Mouse (Mus musculus): ENCODE results near the gene Nr2e3. TPM values are rescaled to one million over a fixed set of nuclear protein-coding genes. Genes with fewer than 3 reads are reported as not detected.
"Not testable (repeated sequence)": the region's sequence is repeated elsewhere in the genome, so short reads cannot be mapped to it uniquely, and the experiment has no call there.

The Nr2e3 gene
- polyA plus RNA-seq, 1 experiment from 2014 or later = not detected

GRCm38 (mm10) chr9:59938529-59938928 is 21.9 kb downstream of the Nr2e3 start:
- Histone ChIP-seq H3K27me3 (no peaks in the 10 kb centered on the region), H3K4me1 (replicated peaks) (no peaks in the 10 kb centered on the region), H3K36me3 (no peaks in the 10 kb centered on the region), H3K27ac (no peak overlapping the region), H3K9me3 (replicated peaks) (no peaks in the 10 kb centered on the region), H3K4me3 (replicated peaks) (no peak overlapping the region), H3K4me2 (no peak overlapping the region), H3K9ac (no peak overlapping the region)
- DNase-seq (no peak), ATAC-seq (ENCODE audit: low read depth) (no peak)
- 75% methylated on average over 8 of the region's 8 CpGs for WGBS (ENCODE audit: insufficient replicate concordance)

GRCm38 (mm10) chr9:59935866-59936265 is 24.6 kb downstream of the Nr2e3 start:
- WGBS (ENCODE audit: insufficient replicate concordance) = 59% methylated on average over 8 of the region's 8 CpGs
- H3K36me3 ChIP-seq; DNase-seq; H3K9me3 ChIP-seq (replicated peaks); H3K4me2 ChIP-seq; H3K4me1 ChIP-seq (replicated peaks); H3K27me3 ChIP-seq; H3K9ac ChIP-seq; H3K4me3 ChIP-seq (replicated peaks); ATAC-seq (ENCODE audit: low read depth); H3K27ac ChIP-seq: not testable (repeated sequence)

GRCm38 (mm10) chr9:59930248-59930647 is 30.2 kb downstream of the Nr2e3 start:
- H3K27ac ChIP-seq = no peak overlapping the region
- H3K36me3 ChIP-seq = 0 out of 2 replicates have a peak, but pooled peaks cover 4% of the 10 kb centered on the region
- ATAC-seq (ENCODE audit: low read depth) = no peak
- H3K9me3 ChIP-seq (replicated peaks) = no peaks in the 10 kb centered on the region
- no peaks in the 10 kb centered on the region for H3K4me1 ChIP-seq (replicated peaks)
- H3K4me2 ChIP-seq = no peak overlapping the region
- 59% methylated on average over 3 of the region's 3 CpGs for WGBS (ENCODE audit: insufficient replicate concordance)
- no peak overlapping the region for H3K4me3 ChIP-seq (replicated peaks)
- no peak overlapping the region for H3K9ac ChIP-seq
- no peaks in the 10 kb centered on the region for H3K27me3 ChIP-seq
- no peak for DNase-seq

GRCm38 (mm10) chr9:59914761-59915160 is 45.7 kb downstream of the Nr2e3 start:
- H3K27me3 ChIP-seq = no peaks in the 10 kb centered on the region
- H3K27ac ChIP-seq = no peak overlapping the region
- H3K4me2 ChIP-seq = no peak overlapping the region
- H3K36me3 ChIP-seq = no peaks in the 10 kb centered on the region
- H3K9me3 ChIP-seq (replicated peaks) = no peaks in the 10 kb centered on the region
- H3K9ac ChIP-seq = no peak overlapping the region
- H3K4me1 ChIP-seq (replicated peaks) = no peaks in the 10 kb centered on the region
- WGBS (ENCODE audit: insufficient replicate concordance) = 50% methylated on average over 1 of the region's 1 CpGs
- ATAC-seq (ENCODE audit: low read depth) = no peak
- no peak for DNase-seq
- no peak overlapping the region for H3K4me3 ChIP-seq (replicated peaks)

GRCm38 (mm10) chr9:59903382-59903781 is 57.1 kb downstream of the Nr2e3 start:
- H3K9ac ChIP-seq = no peak overlapping the region
- H3K9me3 ChIP-seq (replicated peaks) = no peaks in the 10 kb centered on the region
- no peak overlapping the region for H3K4me3 ChIP-seq (replicated peaks)
- peaks cover 6% of the 10 kb centered on the region for H3K4me1 ChIP-seq (replicated peaks)
- 24% methylated on average over 1 of the region's 1 CpGs for WGBS (ENCODE audit: insufficient replicate concordance)
- no peak overlapping the region for H3K27ac ChIP-seq
- peak; percentile 29 for DNase-seq
- H3K4me2 ChIP-seq = no peak overlapping the region
- H3K36me3 ChIP-seq = no peaks in the 10 kb centered on the region; the same call in 1 of the 2 replicates
- peak; percentile 64; the same call in 1 of the 2 replicates for ATAC-seq (ENCODE audit: low read depth)
- no peaks in the 10 kb centered on the region for H3K27me3 ChIP-seq

Other genes starting within 250 kb of the Nr2e3 start
- gene Senp8, start 209.9 kb downstream of the Nr2e3 start, polyA plus RNA-seq (2015; fragmentation: Nextera tagmentation; extraction: Ambion mirVana) = 4.4 and 4.7 TPM in 2 replicates
- gene Myo9a, start 209.8 kb downstream of the Nr2e3 start, polyA plus RNA-seq (2015; fragmentation: Nextera tagmentation; extraction: Ambion mirVana) = 2.5 and 3.0 TPM in 2 replicates